Mouse (Mus musculus) embryonic facial prominence, embryonic 13.5 days (tissue): Measurements from ENCODE around the gene Fem1a. TPM values are rescaled to one million over a fixed set of nuclear protein-coding genes. Genes with fewer than 3 reads are reported as not detected.

Experiments used
- ATAC-seq: fragments of 200-750 bp; cut with Nextera tagmentation; 2 replicates; pipeline ENCODE4 v1.8.0; 2017; ENCODE audit warnings: low read depth; ENCODE audit not compliant: insufficient number of reproducible peaks, insufficient read depth, low FRiP score, low TSS enrichment
- H3K27ac ChIP-seq: fragments of 300-500 bp; sonication (generic); 2 replicates; pipeline ENCODE4 v1.5.1; 2015; ENCODE audit warnings: moderate library complexity, mild to moderate bottlenecking, inconsistent platforms
- H3K27me3 ChIP-seq: fragments of 300-500 bp; sonication (generic); 2 replicates; pipeline ENCODE4 v1.6.1; 2015; ENCODE audit warnings: mild to moderate bottlenecking, inconsistent platforms
- H3K36me3 ChIP-seq: fragments of 300-500 bp; sonication (generic); 2 replicates; pipeline ENCODE4 v1.6.1; 2015; ENCODE audit warnings: mild to moderate bottlenecking, inconsistent platforms
- H3K4me1 ChIP-seq: fragments of 300-500 bp; sonication (generic); 2 replicates; pipeline ENCODE4 v1.6.1; 2015; ENCODE audit warnings: inconsistent platforms
- H3K4me2 ChIP-seq: fragments of 300-500 bp; sonication (generic); 2 replicates; pipeline ENCODE4 v1.6.1; 2015; ENCODE audit warnings: moderate library complexity, mild to moderate bottlenecking, inconsistent platforms
- H3K4me3 ChIP-seq: fragments of 300-500 bp; sonication (generic); 2 replicates; pipeline ENCODE4 v1.5.1; 2015; ENCODE audit warnings: mild to moderate bottlenecking, inconsistent platforms
- H3K9ac ChIP-seq: fragments of 300-500 bp; sonication (generic); 2 replicates; pipeline ENCODE4 v1.6.1; 2015; ENCODE audit warnings: mild to moderate bottlenecking, inconsistent platforms
- H3K9me3 ChIP-seq: fragments of 300-500 bp; sonication (generic); 2 replicates; pipeline ENCODE4 v1.6.1; 2016; ENCODE audit warnings: inconsistent platforms
- WGBS: fragments of 180-500 bp; shearing (Covaris S2); methylation state at CpG from one replicate; pipeline ENCODE4 v1.1.7; 2015; ENCODE audit warnings: mixed read lengths; 5-methylcytosine and 5-hydroxymethylcytosine counted together
- polyA plus RNA-seq: library from polyadenylated mRNA; unstranded; fragments of >200 nt; fragmentation: Nextera tagmentation; extraction: Ambion mirVana; gene quantifications from 2 replicates; pipeline ENCODE4 v1.2.1, GENCODE M21; 2015

Gene Fem1a
- 13.5 and 14.1 TPM in 2 replicates for polyA plus RNA-seq

DNA sequence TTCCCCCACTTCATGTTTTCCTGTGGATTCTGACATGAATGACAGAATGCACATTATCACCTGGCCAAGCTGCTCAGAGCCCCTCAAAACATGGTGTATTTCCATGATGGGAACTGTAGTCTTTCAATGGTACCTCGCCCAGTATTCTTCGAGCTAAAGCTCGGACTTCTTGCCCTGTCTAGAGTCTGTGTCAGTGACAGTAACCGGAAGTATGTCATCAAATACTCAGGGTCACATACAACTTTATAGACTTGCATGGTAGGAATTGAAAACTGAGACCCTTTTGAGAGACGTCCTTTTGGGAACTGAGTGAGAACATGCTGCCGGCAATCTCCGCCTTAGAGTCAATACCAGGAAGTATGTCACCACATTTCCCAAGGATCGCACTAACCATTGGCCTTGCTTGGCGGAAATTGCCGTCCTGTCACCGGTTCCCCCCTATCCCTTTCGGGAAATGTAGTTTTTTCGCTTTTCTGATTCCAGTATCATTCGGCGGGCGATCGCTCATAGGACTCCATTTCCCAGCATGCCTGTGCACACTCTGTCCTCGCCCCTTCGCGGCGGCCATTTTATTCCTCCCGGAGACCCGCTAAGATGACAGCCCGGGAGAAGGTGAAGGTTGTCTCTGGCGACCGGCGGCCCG, at the start of gene Fem1a:
TSS of gene Fem1a (plus strand) at position 572 of the 643 bp plus-strand sequence.
- H3K27me3 ChIP-seq: no peaks in the 10 kb centered on the region
- peak within 1 kb of the TSS; percentile 92 for H3K27ac ChIP-seq
- ATAC-seq: peak; percentile 91
- H3K9me3 ChIP-seq: no peaks in the 10 kb centered on the region
- peak within 1 kb of the TSS; percentile 99 for H3K4me2 ChIP-seq
- peaks cover 48% of the 10 kb centered on the region for H3K4me1 ChIP-seq
- peak within 1 kb of the TSS; percentile 80 for H3K9ac ChIP-seq
- H3K36me3 ChIP-seq: peaks cover 34% of the 10 kb centered on the region
- peak within 1 kb of the TSS; percentile 69 for H3K4me3 ChIP-seq
- 0% methylated on average over 28 of the region's 28 CpGs for WGBS

DNA sequence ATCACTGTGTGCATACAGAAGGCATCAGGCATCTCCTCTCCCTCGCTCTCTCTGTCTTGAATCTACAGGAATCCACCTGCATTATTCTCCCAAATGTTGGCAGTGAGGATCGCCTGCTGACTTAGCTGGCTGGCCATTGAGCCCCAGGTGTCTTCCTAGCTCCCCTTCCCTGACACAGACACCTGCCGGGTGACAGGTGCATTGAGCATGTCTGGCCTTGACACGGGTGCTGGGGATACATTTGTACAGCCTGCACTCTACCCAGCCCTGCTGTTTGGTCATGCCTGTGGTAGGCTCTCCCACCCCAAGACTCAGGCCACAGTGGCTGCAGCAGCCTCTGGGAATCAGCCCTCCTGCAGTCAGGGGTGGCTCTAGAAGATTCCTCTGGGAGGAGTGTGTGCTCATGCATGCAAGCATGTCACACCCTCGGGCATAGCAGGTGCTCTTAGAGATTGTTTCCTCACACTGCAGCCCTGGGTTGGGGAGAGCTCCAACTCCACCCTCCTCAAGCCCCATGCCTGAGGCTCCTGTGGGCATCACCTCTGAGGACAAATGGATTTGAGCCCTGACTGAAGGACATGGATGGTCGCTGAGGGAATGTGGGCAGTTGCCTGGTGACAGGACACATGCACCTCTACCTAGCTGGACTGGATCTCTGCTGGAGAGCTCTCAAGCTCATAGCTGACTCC, 49.5 kb upstream of the Fem1a start:
- no peak overlapping the region for H3K4me3 ChIP-seq
- H3K4me2 ChIP-seq: no peak overlapping the region
- H3K4me1 ChIP-seq: no peaks in the 10 kb centered on the region
- peaks cover 100% of the 10 kb centered on the region for H3K36me3 ChIP-seq
- H3K27ac ChIP-seq: no peak overlapping the region
- no peak for ATAC-seq
- WGBS: 88% methylated on average over 6 of the region's 6 CpGs
- no peaks in the 10 kb centered on the region for H3K27me3 ChIP-seq
- H3K9ac ChIP-seq: no peak overlapping the region
- no peaks in the 10 kb centered on the region for H3K9me3 ChIP-seq

DNA sequence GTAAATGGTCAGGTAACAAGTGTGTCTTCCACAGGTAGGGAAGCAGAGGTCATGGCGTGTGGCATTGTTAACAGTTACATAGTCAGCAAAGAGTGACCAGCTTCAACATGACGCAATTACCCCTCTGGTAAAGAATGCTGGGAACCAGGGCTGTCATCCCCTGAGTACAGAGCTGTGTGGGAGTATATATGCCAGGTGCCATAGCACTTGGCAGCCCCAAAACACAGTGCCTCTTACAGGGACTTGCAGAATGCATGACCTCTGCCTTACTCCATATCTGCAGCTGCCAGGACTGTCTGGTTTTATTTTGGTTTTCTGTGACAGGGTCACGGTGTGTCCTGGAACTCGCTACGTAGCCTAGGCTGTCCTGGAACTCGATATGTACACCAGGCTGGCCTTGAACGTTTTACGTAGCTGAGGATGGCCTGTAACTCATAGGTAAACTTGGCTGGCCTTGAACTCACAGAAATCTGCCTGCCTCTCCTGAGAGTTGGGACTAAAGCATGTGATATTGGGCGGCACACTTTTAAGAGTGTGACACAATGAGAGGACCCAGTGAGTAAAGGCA, 48.6 kb upstream of the Fem1a start:
- H3K27ac ChIP-seq: no peak overlapping the region
- no peak overlapping the region for H3K4me3 ChIP-seq
- no peak for ATAC-seq
- 87% methylated on average over 9 of the region's 9 CpGs for WGBS
- H3K9me3 ChIP-seq: no peaks in the 10 kb centered on the region
- no peak overlapping the region for H3K4me2 ChIP-seq
- H3K4me1 ChIP-seq: no peaks in the 10 kb centered on the region
- H3K27me3 ChIP-seq: no peaks in the 10 kb centered on the region
- H3K9ac ChIP-seq: no peak overlapping the region
- H3K36me3 ChIP-seq: peaks cover 96% of the 10 kb centered on the region

DNA sequence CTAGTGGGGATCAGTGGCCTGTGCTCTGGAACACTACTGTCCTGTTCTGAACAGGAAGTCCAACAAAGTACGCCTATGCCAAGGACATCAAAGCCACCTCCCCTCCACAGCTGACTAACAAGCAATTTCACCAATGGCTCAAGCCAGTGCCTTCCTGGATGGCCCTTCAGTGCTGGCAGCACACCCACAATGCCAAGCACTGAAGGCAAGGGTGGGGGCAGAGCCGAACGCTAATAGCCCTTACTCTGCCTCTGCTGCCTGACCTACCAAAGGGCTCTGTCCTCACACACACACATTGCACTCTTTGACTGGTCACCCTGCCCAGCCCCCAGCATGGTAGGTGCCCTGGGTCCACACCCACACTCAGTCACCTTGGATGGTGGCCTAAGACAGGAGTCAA, 47.8 kb upstream of the Fem1a start:
- Histone ChIP-seq H3K27ac (no peak overlapping the region), H3K27me3 (no peaks in the 10 kb centered on the region), H3K9me3 (no peaks in the 10 kb centered on the region), H3K4me2 (no peak overlapping the region), H3K4me3 (no peak overlapping the region), H3K36me3 (peaks cover 89% of the 10 kb centered on the region), H3K4me1 (no peaks in the 10 kb centered on the region), H3K9ac (no peak overlapping the region)
- no peak for ATAC-seq
- 87% methylated on average over 3 of the region's 3 CpGs for WGBS

DNA sequence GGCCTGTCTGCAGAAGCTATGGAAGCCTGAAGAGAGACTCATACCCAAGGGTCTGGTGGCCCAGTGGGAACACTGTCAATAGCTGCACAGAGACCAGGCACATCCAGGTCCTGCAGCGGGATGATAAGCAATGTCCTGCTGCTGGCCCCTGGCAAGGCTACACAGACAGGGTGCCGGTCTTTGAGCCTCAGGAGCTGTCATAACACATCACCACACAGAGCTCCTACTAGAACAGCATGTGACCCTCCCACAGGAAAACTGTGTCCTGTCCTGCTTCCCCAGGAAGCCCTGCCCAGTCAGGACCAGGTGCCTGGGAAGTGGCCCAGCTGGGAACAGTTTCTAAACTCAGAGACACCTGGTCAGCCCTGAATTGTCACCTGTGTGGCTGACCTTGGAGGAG, 45.5 kb upstream of the Fem1a start:
- H3K4me2 ChIP-seq: no peak overlapping the region
- WGBS: 97% methylated on average over 2 of the region's 2 CpGs
- no peak for ATAC-seq

DNA sequence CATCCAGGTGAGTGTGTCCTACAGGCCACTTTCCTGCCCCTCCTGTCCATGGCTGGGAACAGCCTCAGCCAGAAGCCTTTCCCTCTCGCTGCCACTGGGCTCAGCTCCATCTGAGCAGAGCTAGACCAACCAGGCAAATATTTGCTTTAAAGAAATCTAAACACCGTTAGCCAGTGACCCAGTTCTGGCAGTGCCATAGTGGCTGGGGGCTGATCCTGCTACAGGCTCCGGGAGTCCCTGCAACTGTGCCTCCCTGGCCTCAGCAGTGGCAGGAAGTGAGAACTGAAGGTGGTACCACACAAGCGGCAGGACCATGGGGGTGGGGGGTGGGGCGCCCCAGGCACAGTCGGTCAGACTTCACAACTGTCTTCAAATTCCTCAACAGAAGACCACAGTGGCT, 43.9 kb upstream of the Fem1a start:
- H3K9ac ChIP-seq: peak overlapping the region; percentile 49; the same call in 1 of the 2 replicates
- H3K4me2 ChIP-seq: no peak overlapping the region
- no peaks in the 10 kb centered on the region for H3K9me3 ChIP-seq
- WGBS: 65% methylated on average over 6 of the region's 6 CpGs
- peaks cover 17% of the 10 kb centered on the region for H3K4me1 ChIP-seq
- peaks cover 55% of the 10 kb centered on the region for H3K36me3 ChIP-seq
- no peak overlapping the region for H3K27ac ChIP-seq
- no peaks in the 10 kb centered on the region for H3K27me3 ChIP-seq
- ATAC-seq: no peak
- no peak overlapping the region for H3K4me3 ChIP-seq

More for the DNA sequence above, 45.5 kb upstream of the Fem1a start:
- Histone ChIP-seq H3K9me3 (no peaks in the 10 kb centered on the region), H3K4me1 (peaks cover 1% of the 10 kb centered on the region; the same call in 1 of the 2 replicates), H3K36me3 (peaks cover 71% of the 10 kb centered on the region), H3K27ac (no peak overlapping the region), H3K4me3 (no peak overlapping the region), H3K27me3 (no peaks in the 10 kb centered on the region), H3K9ac (no peak overlapping the region)

- WGBS: 81% methylated on average over 1 of the region's 1 CpGs
- no peaks in the 10 kb centered on the region for H3K27me3 ChIP-seq
- peaks cover 23% of the 10 kb centered on the region for H3K4me1 ChIP-seq
- no peaks in the 10 kb centered on the region for H3K9me3 ChIP-seq
- no peak overlapping the region for H3K4me2 ChIP-seq
- no peak for ATAC-seq
- no peak overlapping the region for H3K4me3 ChIP-seq
- H3K36me3 ChIP-seq: peaks cover 40% of the 10 kb centered on the region
- H3K9ac ChIP-seq: no peak overlapping the region
- no peak overlapping the region for H3K27ac ChIP-seq
Measured at GRCm38 (mm10) chr17:56214229-56214628, 42.4 kb upstream of the Fem1a start.

DNA sequence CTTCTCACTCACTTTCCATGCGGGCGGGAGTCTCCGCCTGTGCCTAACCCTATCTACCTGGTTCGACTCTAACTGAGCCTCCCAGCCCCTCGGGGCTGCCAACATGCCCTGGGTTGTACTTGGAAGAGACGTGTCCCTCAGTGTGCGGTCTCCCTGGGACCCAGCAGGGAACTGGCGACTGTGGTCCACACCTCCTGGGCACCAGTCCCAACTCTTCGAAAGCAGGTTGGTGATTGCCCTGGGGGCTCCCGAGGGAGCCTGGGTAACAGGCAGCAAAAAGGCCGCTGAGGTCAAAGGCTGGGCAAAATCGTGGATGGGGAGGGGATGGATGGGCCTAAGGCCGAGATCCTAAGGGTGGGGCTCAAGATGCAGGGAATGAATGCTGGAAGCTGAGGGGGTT, 38.9 kb upstream of the Fem1a start:
- Histone ChIP-seq H3K27me3 (no peaks in the 10 kb centered on the region), H3K27ac (no peak overlapping the region), H3K9ac (peak overlapping the region; percentile 92), H3K4me2 (peak overlapping the region; percentile 87), H3K9me3 (no peaks in the 10 kb centered on the region), H3K36me3 (peaks cover 7% of the 10 kb centered on the region), H3K4me3 (peak overlapping the region; percentile 81), H3K4me1 (peaks cover 27% of the 10 kb centered on the region)
- 57% methylated on average over 13 of the region's 13 CpGs for WGBS
- ATAC-seq: no peak

GRCm38 (mm10) chr17:56218377-56219191, 38.0 kb upstream of the Fem1a start, which contains the start of gene Dpp9:
TSS of gene Dpp9 (minus strand) at chr17:56218905.
- Histone ChIP-seq H3K27ac (peak within 1 kb of the TSS; percentile 86), H3K9ac (peak within 1 kb of the TSS; percentile 92), H3K9me3 (no peaks in the 10 kb centered on the region), H3K36me3 (peaks cover 5% of the 10 kb centered on the region), H3K27me3 (no peaks in the 10 kb centered on the region), H3K4me3 (peak within 1 kb of the TSS; percentile 81), H3K4me2 (peak within 1 kb of the TSS; percentile 87), H3K4me1 (peaks cover 27% of the 10 kb centered on the region)
- peak; percentile 97 for ATAC-seq
- under 1% methylated on average over 57 of the region's 78 CpGs for WGBS

- Histone ChIP-seq H3K36me3 (peaks cover 4% of the 10 kb centered on the region), H3K9me3 (no peaks in the 10 kb centered on the region), H3K27ac (peak overlapping the region; percentile 86; the same call in 1 of the 2 replicates), H3K9ac (peak overlapping the region; percentile 92), H3K4me3 (peak overlapping the region; percentile 81), H3K4me2 (peak overlapping the region; percentile 87), H3K4me1 (peaks cover 27% of the 10 kb centered on the region), H3K27me3 (no peaks in the 10 kb centered on the region)
- no peak for ATAC-seq
- 44% methylated on average over 12 of the region's 12 CpGs for WGBS
Measured at GRCm38 (mm10) chr17:56219251-56219650, 37.4 kb upstream of the Fem1a start.

- WGBS: 58% methylated on average over 3 of the region's 3 CpGs
- Histone ChIP-seq H3K9me3 (no peaks in the 10 kb centered on the region), H3K36me3 (no peaks in the 10 kb centered on the region), H3K27ac (no peak overlapping the region), H3K4me3 (no peak overlapping the region), H3K27me3 (no peaks in the 10 kb centered on the region), H3K9ac (no peak overlapping the region), H3K4me1 (peaks cover 27% of the 10 kb centered on the region), H3K4me2 (peak overlapping the region; percentile 87; the same call in 1 of the 2 replicates)
- no peak for ATAC-seq
Measured at GRCm38 (mm10) chr17:56219805-56220204, 36.8 kb upstream of the Fem1a start.
